Mouse (Mus musculus) urinary bladder, postnatal 36 days (tissue): ENCODE results near the gene Trim50.

Source experiments
- DNase-seq, 2 experiments: peaks; one replicate each; pipeline ENCODE4 v3.0.0; 2022; ENCODE audit warnings: low spot score in 2 of 2, mixed read lengths in 1 of 2

Trim50 gene

DNA sequence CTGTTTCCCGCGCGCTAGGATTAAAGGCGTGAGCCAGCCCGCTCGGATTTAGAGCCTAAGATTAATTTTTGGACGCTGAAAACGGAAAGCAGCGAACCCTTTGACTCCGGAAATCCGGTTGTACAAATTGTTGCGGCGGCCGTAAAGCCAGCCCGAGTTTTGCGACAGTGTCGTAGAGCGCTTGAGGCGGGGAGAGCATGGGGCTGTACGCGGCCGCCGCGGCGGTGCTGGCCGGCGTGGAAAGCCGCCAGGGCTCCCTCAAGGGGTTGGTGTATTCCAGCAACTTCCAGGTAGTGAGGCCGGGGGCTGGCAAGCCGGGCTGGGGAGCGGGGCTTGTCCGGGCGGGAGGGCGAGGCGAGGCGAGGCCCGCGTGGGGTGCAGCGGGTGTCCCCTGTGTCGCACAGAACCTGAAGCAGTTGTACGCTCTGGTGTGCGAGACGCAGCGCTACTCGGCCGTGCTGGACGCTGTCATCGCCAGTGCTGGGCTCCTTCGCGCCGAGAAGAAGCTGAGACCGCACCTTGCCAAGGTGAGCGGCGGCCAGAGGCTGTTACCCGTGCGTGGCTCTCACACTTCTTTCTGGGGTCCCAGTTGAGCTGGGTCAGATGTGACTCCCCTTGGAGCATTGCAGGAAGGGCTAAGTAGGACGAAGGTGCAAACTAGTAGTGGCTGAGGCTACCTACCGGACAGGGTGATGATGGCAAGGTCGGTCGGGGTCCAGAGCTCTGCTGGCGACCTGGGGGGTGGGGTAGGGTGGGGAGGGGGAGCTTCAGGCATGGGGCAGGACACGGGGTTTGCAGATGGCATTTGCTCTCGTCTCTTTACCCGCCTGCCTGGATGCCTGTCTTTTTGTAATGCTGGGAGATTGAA, 16.9 kb downstream of the Trim50 start, which contains the start of gene Nsun5:
Nsun5 (plus strand) TSS at position 167 of the 868 bp plus-strand sequence.
- DNase-seq: peak; percentile 94 to 95

DNA sequence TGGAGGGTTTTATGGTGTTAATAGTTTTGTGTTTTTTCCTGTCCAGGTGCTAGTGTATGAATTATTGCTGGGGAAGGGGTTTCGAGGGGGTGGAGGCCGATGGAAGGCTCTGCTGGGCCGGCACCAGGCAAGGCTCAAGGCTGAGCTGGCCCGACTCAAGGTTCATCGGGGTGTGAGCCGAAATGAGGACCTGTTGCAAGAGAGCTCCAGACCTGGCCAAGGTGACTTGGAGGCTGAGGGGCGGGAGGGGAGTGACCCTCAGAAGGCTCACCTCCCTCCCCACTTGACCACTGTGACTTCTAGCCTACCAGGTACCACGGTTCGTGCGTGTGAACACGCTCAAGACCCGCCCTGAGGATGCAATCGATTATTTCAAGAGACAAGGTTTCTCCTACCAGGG, 18.1 kb downstream of the Trim50 start:
- DNase-seq: no peak

DNA sequence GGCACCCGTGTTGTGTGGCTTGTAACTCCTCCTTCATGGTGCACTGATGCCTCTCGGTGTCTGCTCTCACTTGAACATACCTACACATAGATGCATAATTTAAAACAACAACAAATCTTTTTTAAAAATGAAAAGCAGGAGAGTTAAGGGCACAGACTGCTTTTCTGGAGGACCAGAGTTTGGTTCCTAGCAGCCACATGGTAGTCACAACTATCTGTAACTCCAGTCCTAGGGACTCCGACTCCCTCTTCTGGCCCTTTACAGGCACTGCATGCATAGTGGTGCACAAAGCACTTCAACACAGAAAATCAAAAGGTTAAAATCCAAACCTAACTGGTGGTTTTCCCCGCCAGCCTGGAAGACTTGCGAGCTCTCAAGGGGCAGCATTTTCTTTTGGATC, 20.5 kb downstream of the Trim50 start:
- DNase-seq: no peak

DNA sequence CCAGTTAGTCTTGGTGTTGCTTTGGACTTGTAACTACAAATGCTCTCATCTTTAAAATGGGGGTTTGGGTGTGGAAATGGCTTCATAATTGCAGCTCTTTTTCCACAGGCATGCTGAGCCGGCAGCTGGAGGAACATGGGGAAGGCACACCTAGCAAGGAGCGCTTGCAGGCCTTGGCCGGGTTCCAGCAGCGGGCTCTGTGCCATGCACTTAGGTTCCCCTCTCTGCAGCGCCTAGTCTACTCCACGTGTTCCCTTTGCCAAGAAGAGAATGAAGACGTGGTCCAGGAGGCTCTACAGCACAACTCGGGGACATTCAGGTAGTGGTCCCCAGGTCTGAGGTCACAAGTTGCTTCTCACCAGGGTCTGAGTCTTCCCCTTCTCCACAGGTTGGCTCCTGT, 22.1 kb downstream of the Trim50 start:
- DNase-seq: no peak

DNA sequence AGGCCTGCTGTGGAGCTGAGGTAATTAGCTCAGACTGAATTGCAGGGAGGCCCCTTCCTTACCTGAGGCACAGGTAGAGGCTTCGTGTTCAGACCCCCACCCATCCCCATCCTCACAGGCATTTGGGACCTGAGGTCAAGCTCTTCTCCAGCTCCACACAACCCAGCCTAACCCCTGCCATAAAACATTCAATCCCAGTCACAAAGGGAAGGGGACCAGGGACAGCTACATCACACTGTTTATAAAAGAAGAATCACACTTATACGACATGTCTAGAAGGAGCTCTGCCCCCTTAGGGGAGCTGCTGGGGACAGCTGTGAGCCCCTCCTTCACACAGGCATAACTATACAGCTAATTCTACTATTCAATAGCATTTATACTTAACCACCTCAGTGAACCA, 23.2 kb downstream of the Trim50 start:
- no peak for DNase-seq

DNA sequence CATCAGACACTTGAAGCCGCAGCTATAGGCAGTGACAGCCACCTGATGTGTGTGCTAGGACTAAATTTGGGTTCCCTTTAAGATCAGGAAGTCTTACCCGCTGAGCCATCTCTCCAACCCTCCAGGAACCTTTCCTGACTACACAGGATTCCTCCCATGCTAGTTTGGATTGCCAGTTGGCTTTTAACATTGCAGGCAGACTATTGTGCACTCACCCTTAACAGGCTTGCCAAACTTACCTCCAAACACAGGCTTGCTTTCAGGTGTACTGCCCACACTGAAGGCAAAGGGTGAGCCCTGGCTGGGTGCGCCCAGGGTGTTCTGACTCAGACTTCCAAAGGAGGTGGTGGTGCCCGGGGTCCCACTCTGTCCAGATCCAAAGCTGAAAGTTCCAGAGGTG, 27.6 kb downstream of the Trim50 start:
- no peak for DNase-seq

DNA sequence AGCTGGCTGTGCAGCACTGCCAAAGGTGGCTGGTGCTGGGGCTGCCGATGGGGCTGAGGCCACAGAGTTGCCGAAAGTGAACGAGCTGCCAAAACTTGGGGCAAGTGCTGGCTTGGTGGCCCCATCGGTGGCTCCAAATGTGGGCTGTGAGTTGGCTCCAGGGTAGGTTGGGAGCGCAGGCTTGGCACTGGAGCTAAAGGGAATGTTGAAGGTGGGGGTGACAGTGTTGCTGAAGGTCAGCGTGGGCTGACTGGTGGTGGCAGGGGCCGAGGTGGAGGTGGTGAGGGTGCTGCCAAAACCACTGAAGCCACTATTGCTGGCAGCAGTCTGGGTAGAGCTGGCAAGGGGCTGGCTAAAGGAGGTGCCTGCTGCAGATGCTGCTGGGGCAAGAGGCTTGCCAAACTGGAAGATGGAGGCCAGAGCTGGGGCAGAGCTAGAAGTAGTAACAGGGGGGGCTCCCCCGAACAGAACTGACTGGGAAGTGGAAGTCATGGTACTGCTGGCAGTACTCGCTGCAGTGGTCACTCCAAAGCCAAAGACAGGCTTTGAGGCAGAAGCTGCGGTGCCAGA, 28.3 kb downstream of the Trim50 start:
- no peak for DNase-seq

DNA sequence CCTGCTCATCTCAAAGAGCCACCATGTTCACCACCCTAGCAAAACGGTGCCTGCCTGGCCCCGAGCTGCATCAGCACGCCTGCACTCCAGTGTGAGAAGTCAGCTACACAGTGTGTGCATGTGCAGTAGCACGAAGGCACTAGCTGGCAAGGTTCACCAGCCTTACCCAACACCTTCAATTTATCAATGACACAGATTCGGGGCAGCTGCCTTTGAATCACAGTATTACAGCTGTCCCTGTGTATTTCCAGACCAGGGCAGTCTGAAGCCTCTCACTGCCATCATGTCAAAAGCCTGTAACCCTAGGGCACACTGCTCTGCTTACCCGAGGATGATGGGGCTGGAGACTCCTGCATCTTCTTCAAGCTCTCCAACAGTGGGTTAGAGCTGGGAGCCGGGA, 29.7 kb downstream of the Trim50 start:
- DNase-seq: no peak

DNA sequence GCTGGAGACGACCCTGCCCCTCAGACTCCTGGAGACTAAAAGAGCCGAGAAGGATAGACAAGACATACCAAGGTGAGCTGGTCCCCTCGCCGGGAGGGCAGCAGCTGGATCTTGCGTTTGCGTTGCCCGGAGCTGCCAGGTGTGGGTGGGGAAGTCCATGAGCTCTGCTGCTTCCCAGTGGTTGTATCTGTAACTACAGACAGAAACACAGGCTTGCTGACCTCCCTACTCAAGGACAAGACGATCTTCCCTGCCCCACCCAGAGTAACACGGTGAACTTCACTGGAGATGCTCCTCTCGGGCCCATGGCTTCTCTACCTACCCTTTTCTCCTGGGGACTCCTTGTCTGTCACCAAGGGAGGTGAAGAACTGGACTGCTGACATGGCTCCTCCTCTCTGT, 30.7 kb downstream of the Trim50 start:
- DNase-seq: no peak

DNA sequence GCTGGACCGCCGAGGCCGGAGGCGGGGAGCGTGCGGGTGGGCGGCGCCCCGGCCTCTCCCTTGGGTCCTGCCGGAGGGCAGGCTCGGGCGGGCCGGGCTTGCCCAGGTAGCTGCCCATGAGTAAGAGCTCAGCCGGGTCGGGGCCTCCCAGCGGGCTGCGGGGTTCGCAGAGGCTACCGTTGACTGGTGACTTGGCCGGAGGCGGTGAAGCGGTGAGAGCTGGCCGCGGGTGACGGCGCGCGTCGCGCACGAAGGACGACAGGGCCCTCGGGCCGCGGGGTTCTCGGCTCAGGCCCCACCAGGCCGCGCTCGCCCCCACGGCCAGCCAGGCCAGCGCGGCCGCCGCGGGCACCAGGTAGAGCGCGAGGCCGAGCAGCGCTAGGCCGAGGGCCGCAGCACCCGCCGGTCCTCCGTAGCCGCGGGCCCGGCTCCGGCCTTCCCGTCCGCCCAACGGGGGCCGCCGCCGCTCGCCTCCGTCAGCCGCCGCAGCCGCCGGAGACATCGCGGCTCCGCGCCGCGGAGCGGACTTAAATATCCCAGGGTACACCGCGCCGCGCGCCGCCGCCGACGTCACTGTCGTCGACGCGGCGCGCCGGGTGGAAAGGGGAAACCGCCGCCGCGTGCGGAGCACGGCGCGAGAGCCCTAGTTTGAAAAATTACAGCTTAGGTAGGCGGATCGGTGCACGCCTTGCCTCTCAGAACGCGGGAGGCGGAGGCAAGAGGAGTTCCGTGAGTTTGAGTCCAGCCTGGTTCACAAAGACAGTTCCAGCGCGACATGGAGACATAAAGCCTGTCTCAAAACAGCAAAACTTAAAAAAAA, 41.1 kb downstream of the Trim50 start, which contains the start of gene Pom121:
Pom121 (minus strand) TSS at position 543 of the 820 bp plus-strand sequence.
- peak; percentile 69 to 82 for DNase-seq

DNA sequence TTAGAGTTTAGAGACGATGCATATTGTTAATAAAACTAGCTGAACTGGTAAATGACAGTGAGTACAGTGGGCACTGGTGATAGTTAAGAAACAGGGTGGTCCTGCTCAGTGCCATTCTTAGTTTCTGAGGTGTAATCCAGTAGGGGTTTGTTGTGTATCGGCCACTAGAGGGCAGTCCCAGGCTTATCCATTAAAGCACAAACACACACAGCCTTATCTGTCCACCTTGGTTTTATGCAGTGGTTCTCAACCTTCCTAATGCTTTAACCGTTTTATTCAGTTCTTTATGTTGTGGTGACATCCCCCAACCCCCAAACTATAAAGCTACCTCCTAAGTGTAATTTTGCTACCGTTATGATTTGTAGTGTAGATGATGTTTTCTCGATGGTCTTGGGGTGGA, 42.7 kb downstream of the Trim50 start:
- no peak for DNase-seq

DNA sequence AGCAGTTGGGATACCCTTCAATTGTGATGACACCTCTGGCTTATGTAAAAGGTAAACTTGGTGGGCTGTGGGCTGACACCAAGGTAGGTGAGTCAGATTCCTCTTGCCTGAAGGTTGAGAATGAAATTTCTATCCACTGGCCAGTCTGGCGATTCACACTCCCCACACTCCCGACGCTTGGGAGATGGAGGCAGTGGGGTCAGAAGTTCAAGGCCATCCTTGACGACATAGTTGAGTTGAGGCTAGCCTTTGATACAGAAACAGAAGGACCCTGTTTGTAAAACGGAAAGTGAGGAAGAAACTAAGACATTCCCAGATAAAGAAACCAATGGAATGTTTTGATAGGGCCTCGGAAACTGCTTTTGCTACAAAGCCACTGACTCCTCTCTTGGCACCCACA, 46.3 kb downstream of the Trim50 start:
- no peak for DNase-seq

DNA sequence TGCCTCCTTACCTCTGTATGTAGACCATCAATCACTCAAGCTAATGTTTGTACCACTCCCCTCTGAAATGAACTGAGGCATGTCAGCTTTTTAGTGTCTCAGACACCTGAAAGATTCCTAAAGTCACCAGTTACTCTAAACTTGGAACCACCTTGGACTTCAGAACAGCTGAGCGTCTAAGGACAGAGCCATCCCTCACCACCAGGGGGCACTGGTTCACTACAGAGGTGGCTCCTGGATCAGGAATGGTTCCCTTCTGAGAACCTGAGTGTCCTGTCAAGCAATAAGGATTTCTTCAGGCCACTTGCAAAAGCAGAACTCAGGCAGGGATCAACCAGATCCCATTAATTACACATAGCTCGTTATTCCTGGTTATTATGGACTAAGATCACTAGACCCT, 47.1 kb downstream of the Trim50 start:
- peak; percentile 58 to 74 for DNase-seq

DNA sequence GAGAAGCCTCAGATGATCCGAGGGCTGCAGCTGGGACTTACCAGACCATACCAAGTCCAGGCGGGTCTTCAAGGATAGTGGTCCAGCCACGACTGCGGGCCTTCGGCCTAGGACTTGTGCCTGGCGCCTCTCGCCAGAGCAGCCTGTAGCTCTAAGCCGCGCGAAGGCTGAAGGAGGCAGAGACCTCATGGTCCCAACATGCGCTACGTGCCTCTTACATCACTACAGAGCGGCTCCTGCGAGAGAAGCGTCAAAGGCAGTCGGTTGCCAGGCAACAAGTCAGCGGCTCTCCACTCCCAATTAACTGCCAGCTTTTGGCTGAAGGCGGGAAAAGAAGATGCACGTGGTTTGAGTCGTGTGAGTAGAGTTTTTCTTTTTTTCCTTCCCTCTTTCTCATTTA, 51.5 kb downstream of the Trim50 start:
- no peak for DNase-seq

DNA sequence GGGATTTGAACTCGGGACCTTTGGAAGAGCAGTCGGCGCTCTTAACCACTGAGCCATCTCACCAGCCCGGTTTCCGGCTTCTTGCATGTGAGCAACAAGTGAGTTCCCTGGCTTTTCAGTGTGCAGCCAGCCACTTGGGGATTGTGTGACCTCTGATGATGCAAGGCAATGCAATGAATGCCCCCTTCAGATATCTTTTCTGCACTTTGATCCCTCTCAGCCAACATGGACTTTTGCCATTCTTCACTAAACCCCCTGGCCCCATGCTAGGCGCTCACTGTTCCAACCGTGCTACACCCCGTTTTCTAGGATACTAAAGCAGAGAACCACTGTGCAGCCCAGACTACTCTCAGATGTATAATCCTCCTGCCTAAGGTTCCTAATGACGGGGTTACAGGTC, 52.3 kb downstream of the Trim50 start:
- no peak for DNase-seq

DNA sequence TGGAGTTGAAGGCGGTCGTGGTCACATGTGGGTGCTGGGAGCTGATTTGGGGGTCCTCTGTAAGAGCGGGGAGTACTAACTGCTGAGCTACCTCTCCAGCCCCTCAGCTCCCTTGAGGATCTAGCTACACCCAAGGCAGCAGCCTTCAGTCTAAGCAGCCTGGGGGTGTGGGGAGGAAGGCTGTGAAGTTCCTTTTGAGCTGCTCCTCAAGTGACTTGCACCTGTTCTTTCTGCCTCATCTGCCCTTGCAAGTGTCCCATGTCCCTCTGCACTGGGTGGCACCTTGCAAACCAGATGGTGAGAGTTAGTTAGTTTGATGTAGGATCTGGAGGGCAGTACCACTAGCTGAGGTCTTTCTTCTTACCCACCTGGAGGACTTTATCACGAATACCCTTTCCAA, 55.0 kb downstream of the Trim50 start:
- DNase-seq: no peak

DNA sequence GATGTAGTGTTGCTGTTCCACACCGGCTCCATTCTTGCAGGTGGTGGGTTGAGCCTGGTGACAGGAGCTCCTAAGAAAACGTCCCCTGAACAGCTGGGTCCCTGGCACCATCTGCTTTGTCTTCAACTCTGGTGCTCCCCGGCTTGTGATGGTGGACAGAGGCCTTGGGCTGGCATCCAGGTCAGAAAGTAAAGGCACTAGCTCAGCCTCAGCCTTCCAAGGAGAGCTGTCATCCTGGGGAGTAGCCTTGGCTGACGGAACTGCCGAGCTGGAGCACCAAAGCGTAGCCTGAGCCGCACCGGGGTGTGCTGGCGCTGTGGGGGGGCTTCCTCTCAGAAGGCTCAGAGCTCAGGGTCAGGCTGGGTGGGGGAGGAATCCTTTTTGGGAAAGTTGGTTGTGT, 57.2 kb downstream of the Trim50 start:
- no peak for DNase-seq
